Mouse (Mus musculus) ES-Bruce4 (cell line): ENCODE results near the gene Sox18.

ENCODE experiments used
- CTCF ChIP-seq: IDR thresholded peaks from one replicate; pipeline ENCODE4 v1.8.1; 2011; ENCODE audit warnings: low read depth, low read length
- EP300 ChIP-seq: IDR thresholded peaks from 2 replicates; pipeline ENCODE4 v1.6.1; 2011; ENCODE audit warnings: low read depth, low read length; ENCODE audit not compliant: insufficient read depth
- POLR2A ChIP-seq: IDR thresholded peaks from one replicate; pipeline ENCODE4 v1.8.1; 2011; ENCODE audit warnings: low read length; ENCODE audit not compliant: insufficient read depth

DNA sequence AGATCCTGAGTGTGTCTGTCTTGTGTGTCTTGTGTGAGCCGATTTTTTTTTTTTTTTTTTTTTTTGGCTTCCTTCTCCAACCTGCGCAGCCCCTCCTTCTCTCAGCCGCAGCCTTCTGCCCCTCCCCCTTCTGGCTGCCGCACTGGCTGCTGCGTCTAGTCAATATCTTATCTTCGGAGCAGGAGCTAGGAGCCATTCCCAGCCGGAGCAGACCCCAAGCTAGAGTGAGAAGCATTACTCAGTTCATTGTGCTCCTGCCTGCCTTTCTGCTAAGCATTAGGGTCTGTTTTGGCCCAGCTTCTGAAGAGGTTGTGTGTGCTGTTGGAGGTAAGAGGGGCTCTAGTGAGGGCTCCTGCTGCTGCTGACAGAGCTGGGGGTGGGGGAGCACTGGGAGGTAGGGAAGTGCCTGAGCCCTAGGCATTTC, 43.5 kb upstream of the Sox18 start, which contains the start of gene Oprl1:
- no peak for TF ChIP-seq POLR2A
- no peak for TF ChIP-seq CTCF
- TF ChIP-seq EP300: no peak
